Mouse (Mus musculus) bone marrow, adult 2 months (tissue): Measurements from ENCODE around the gene Il2ra. TPM values are rescaled to one million over a fixed set of nuclear protein-coding genes. Genes with fewer than 3 reads are reported as not detected.

Experiments used
- H3K27ac ChIP-seq: fragments of 200-500 bp; 2 replicates; pipeline ENCODE4 v1.5.1; 2012; ENCODE audit warnings: low read depth, mild to moderate bottlenecking, control low read depth, inconsistent platforms, low read length; ENCODE audit not compliant: control insufficient read depth, poor library complexity, insufficient read depth
- H3K4me1 ChIP-seq: fragments of 200-500 bp; 2 replicates; pipeline ENCODE4 v1.6.1; 2011; ENCODE audit warnings: low read length; ENCODE audit not compliant: control insufficient read depth, insufficient read depth
- H3K4me3 ChIP-seq: fragments of 200-500 bp; replicated peaks from 2 replicates; pipeline ENCODE3; 2011; ENCODE audit warnings: mild to moderate bottlenecking, low read depth, low read length, control low read depth; ENCODE audit not compliant: control insufficient read depth
- CTCF ChIP-seq: fragments of 200-500 bp; IDR thresholded peaks from 2 replicates; pipeline ENCODE4 v1.5.1; 2011; ENCODE audit warnings: low read length, control low read depth; ENCODE audit not compliant: control insufficient read depth, insufficient read depth
- POLR2A ChIP-seq: fragments of 200-500 bp; IDR thresholded peaks from 2 replicates; pipeline ENCODE4 v1.6.1; 2011; ENCODE audit warnings: low read depth, mild to moderate bottlenecking, control low read depth, low read length, borderline replicate concordance; ENCODE audit not compliant: control insufficient read depth
- WGBS: fragments of 180-500 bp; shearing (Covaris S2); methylation state at CpG from one replicate; pipeline ENCODE4 v1.1.7; 2018; 5-methylcytosine and 5-hydroxymethylcytosine counted together
- polyA plus RNA-seq: library from polyadenylated mRNA; stranded (reverse); fragments of >200 nt; gene quantifications from 2 replicates; pipeline ENCODE4 v1.2.4, GENCODE M21; 2011; ENCODE audit warnings: low replicate concordance; ENCODE audit not compliant: missing spikeins, insufficient read depth, insufficient read length

Gene Il2ra
- polyA plus RNA-seq, 1 experiment: 3.9 TPM

DNA sequence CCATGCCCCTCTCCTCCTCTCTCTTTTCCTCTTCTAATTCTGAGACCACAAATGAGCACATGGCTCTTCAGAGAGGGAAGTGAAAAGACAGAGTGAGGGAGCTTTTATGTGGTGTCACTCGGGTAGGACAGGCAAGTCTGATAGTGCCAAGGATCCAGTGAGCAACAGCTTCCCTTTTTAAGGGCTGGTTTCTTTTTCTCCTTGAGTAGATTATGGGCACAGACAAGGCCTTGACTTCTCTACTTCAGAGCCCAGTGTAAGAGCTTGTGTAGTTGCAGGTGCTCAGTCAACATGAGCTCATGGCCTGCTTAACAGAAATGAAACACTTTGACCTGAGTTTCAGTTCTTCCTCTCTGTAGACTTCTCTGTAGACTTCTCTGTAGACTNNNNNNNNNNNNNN, 5.5 kb upstream of the Il2ra start:
- WGBS: 0% methylated on average over 1 of the region's 1 CpGs
- H3K4me3 ChIP-seq: no peak overlapping the region
- TF ChIP-seq CTCF: no peak
- no peak for TF ChIP-seq POLR2A
- H3K4me1 ChIP-seq: peaks cover 6% of the 10 kb centered on the region; the same call in 1 of the 2 replicates
- peak overlapping the region; percentile 85 for H3K27ac ChIP-seq

DNA sequence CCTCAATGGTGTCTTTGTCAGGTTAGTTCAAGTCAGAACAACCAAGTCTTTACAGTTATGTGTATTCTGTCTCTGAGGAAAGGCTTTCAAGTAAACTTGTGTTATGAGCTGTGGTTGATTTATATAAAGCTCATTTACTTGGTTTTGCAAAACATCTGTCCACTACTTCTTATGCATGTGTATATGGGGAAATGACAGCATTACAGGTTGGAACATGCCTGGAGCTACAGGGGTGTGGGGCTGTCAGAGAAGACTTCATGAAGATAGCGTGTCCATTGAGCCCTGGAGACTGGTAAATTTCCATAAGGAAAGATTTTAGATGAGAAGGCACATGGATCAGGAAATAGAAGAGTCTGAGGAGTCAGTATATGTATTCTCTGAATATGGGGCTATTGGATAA, 1.4 kb downstream of the Il2ra start:
- Histone ChIP-seq H3K4me3 (no peak overlapping the region), H3K27ac (no peak overlapping the region), H3K4me1 (no peaks in the 10 kb centered on the region; the same call in 1 of the 2 replicates)
- no peak for TF ChIP-seq POLR2A
- no peak for TF ChIP-seq CTCF
- WGBS: 88% methylated on average over 1 of the region's 1 CpGs

DNA sequence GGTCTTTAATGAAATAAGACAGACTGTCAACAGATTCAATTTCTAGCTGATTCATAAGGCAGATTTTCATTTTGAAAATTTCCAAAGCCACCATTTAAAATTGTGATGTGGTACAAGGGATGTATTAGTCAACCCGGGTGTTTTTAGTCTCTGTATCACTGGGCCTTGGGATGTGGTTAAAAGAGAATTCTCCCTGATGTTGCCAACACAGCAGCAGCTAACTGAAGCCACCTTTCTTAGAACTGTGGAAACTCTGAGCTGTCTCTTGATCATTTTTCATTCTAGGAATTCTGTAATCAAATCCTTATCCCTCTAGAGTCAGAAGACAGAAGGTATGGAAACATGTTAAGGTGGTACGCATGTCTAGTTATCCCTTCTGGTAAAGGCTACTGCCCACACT, 2.7 kb downstream of the Il2ra start:
- Histone ChIP-seq H3K4me1 (no peaks in the 10 kb centered on the region; the same call in 1 of the 2 replicates), H3K4me3 (no peak overlapping the region), H3K27ac (no peak overlapping the region)
- no peak for TF ChIP-seq CTCF
- TF ChIP-seq POLR2A: no peak
- 80% methylated on average over 2 of the region's 2 CpGs for WGBS

DNA sequence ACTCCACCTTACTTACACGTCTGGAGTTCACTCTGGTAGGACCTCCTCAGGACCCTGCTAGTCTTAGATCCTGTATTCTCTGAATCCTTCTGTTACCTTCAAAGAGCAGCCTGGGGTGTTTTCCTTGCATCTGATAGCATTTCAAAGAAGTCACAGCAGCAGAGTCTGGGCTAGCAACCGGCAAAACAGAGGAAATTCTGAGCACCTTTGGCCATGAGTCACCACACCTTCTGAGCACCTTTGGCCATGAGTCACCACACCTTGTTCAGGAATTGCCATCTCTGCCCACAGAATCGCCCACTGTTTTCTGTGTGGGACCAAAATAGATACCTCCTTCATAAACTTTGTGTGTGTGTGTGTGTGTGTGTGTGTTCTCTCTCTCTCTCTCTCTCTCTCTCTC, 8.9 kb downstream of the Il2ra start:
- no peak overlapping the region for H3K4me3 ChIP-seq
- no peak for TF ChIP-seq POLR2A
- no peak for TF ChIP-seq CTCF
- H3K4me1 ChIP-seq: no peaks in the 10 kb centered on the region; the same call in none of the 2 replicates
- H3K27ac ChIP-seq: no peak overlapping the region
- WGBS: 65% methylated on average over 3 of the region's 3 CpGs

DNA sequence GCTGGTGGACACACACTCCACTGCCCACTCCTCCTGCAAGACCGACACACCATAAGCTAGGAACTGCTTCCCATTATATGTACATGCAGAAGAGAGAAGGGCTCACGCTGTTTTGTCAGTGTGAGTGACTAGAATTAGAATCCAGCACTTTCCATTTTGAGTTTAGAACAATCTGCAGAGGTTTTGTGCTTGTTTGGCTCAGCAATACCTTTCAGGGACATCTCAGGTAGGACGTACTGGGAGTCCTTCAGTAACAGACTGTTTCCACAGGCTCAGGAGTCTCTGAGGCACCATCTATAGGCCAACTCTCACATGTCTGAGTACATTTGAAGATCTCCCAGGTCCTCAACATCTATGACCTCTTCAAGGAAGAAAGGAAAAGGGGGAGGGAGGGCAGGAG, 9.6 kb downstream of the Il2ra start:
- TF ChIP-seq POLR2A: no peak
- no peak for TF ChIP-seq CTCF
- H3K4me3 ChIP-seq: no peak overlapping the region
- WGBS: 78% methylated on average over 3 of the region's 3 CpGs
- H3K27ac ChIP-seq: no peak overlapping the region
- H3K4me1 ChIP-seq: no peaks in the 10 kb centered on the region; the same call in none of the 2 replicates

DNA sequence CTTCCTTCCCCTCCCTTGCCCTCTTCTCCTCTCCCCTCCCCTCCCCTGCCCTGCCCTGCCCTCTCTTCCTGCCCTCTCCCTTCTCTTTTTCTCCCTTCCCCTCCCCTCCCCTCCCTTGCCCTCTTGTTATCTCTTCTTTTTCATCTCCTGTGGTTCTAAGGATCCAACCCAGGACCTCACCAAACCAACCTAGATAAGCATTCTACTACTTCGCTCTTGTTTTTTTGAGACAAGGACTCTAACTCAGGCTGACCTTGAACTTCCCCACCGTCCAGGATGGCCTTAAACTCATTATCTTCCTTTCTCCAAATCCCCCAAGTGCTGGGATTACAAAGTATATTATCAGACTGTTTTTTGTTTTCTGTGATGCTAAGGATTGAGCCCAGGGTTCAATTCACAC, 10.2 kb downstream of the Il2ra start:
- no peak overlapping the region for H3K4me3 ChIP-seq
- WGBS: 37% methylated on average over 2 of the region's 2 CpGs
- no peak for TF ChIP-seq POLR2A
- TF ChIP-seq CTCF: no peak
- H3K4me1 ChIP-seq: no peaks in the 10 kb centered on the region; the same call in none of the 2 replicates
- no peak overlapping the region for H3K27ac ChIP-seq

DNA sequence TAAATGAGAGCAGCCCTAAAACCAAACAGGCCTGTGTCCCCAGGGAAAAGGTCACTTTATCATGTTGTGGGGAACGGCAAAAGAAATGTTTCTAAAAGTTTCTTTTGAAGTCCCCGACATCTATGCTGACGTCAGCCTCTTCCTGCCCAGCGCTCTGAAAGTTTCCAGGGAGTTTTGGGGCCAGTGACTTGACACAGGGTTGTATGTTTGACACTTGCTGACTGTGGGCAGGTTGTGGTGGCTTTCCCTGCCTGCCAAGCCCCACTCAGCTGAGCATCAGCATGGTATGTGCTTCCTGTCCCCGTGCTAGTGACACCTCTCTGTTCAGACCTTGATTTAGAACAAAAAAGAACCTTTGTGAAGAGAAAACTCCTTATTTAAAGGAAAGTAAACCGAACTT, 10.7 kb downstream of the Il2ra start:
- WGBS: under 1% methylated on average over 6 of the region's 6 CpGs
- TF ChIP-seq CTCF: no peak
- TF ChIP-seq POLR2A: no peak
- H3K27ac ChIP-seq: peak overlapping the region; percentile 64
- H3K4me1 ChIP-seq: no peaks in the 10 kb centered on the region; the same call in none of the 2 replicates
- H3K4me3 ChIP-seq: no peak overlapping the region

DNA sequence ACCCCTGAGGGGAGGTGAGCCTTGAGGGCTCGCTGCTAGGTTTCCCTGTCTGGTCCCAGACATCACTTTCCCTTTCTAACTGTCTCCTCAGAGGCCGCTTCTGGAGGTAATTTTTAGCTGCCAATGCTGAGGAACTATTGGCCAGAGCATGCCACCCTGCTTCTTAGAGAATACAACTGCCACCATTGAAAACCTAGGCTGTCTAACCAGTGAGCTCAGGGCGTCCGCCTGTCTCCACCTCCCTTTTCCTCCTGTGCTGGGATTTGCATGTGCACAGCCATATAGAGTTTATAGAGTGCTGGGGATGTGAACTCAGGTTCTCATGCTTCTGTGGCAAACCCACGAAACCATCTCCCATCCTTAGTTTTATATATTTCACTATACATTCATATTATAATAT, 11.2 kb downstream of the Il2ra start:
- Histone ChIP-seq H3K27ac (peak overlapping the region; percentile 64), H3K4me1 (peaks cover 2% of the 10 kb centered on the region), H3K4me3 (no peak overlapping the region)
- WGBS: 43% methylated on average over 5 of the region's 5 CpGs
- TF ChIP-seq CTCF: no peak
- no peak for TF ChIP-seq POLR2A

DNA sequence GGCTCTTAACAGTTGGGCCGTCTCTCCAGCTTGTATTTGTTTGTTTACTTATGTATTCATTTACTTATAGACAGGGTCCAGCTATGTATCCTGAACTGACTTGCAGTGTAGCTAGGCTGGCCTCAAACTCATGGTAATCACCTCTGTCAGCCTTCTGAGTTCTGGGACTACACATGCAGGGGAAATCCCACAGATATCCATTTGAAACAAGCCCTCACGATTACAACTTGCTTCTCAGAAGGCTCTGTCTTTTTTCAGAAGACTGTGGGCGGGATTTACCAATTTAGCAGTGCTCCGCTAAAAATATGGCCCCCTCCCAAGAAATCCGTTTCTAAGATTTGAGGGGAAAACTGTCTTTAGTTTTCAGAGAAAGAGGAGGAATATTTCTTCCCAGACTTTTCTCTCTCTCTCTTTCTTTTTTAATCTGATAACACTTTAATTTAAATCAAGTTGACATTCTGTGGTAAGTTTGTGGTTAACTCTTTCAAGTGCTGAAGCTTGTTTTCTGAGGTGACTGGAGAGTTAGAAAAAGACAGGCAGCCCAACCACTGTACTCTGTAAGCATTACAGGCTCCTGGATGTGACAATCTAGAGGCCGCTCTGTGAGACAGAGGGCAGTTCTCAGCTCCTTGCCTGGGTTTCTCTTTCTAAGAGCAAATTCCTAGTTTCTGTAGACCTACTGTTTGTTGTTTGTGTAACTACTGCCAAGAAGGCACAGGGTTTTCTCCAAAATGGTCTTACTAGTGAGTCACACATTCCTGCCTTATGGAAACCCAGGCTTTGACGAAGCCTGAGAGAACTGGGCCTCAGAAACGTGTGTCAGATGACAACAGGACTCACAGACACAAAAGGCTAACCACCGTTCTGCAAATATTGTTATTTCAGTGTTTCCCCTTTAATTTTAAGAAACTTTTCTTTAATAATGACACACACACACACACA, 12.7 kb downstream of the Il2ra start:
- Histone ChIP-seq H3K4me1 (peaks cover 5% of the 10 kb centered on the region), H3K27ac (no peak overlapping the region), H3K4me3 (no peak overlapping the region)
- TF ChIP-seq CTCF (no peak), POLR2A (no peak)
- WGBS: 26% methylated on average over 9 of the region's 9 CpGs
